Mouse (Mus musculus): ENCODE results near the gene Ghsr. TPM values are rescaled to one million over a fixed set of nuclear protein-coding genes. Genes with fewer than 3 reads are reported as not detected.

Ghsr gene
- polyA plus RNA-seq (2015; fragmentation: Nextera tagmentation; extraction: Ambion mirVana): 0.04 TPM in 1 of 2 replicates, not detected in the other

- Histone ChIP-seq H3K27me3 (replicated peaks; ENCODE audit: control insufficient read depth, insufficient read depth, low read length) (peaks cover 38% of the 10 kb centered on the region), H3K4me1 (replicated peaks; ENCODE audit: control insufficient read depth, insufficient read depth, low read length) (no peaks in the 10 kb centered on the region), H3K4me3 (ENCODE audit: low read depth, low read length) (no peak within 1 kb of the TSS), H3K4me2 (replicated peaks; ENCODE audit: low read depth) (peak within 1 kb of the TSS; percentile 24; the same call in 1 of the 2 replicates), H3K9ac (ENCODE audit: low read depth, low read length) (no peak within 1 kb of the TSS), H3K27ac (ENCODE audit: low read depth, low read length) (no peak within 1 kb of the TSS), H3K36me3 (ENCODE audit: control insufficient read depth, insufficient read depth) (no peaks in the 10 kb centered on the region), H3K9me3 (ENCODE audit: control insufficient read depth) (no peaks in the 10 kb centered on the region)
- 4% methylated on average over 19 of the region's 19 CpGs for WGBS
- no peak for TF ChIP-seq CTCF (IDR thresholded peaks at IDR 0.05; ENCODE audit: low read depth)
- no peak for ATAC-seq
Measured at GRCm38 (mm10) chr3:27371276-27371621, at the start of gene Ghsr. Gene Ghsr (plus strand): TSS chr3:27371351.

DNA sequence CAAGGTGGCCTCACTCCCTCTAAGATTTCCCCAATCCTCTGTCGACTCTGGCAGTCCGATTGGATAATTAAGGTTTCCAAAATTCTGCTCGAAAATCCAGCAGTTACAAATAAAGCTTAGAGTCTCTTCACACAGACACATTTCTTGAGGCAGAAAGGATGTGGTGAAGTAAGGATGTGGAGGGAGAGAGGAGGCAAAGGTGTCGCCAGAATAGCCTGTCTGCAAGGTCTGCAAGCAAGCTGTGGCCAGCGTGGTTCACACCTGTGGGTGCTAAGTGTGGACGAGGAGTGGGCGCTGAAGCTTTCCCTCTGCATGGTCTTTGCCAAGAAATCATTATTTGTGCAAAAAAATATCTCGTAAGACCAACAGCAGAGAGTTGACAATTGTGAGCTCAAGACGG lies 48.6 kb upstream of the Ghsr start:
- WGBS: 84% methylated on average over 9 of the region's 9 CpGs

GRCm38 (mm10) chr3:27323551-27323950 lies 47.6 kb upstream of the Ghsr start:
- no peak for TF ChIP-seq CTCF (IDR thresholded peaks at IDR 0.05; ENCODE audit: low read depth)
- H3K27ac ChIP-seq (ENCODE audit: low read depth, low read length): no peak overlapping the region
- 62% methylated on average over 5 of the region's 5 CpGs for WGBS

More for the DNA sequence above, 48.6 kb upstream of the Ghsr start:
- Histone ChIP-seq H3K9ac (ENCODE audit: low read depth, low read length) (no peak overlapping the region), H3K9me3 (ENCODE audit: control insufficient read depth) (no peaks in the 10 kb centered on the region), H3K27me3 (replicated peaks; ENCODE audit: control insufficient read depth, insufficient read depth, low read length) (no peaks in the 10 kb centered on the region), H3K27ac (ENCODE audit: low read depth, low read length) (no peak overlapping the region), H3K4me2 (replicated peaks; ENCODE audit: low read depth) (no peak overlapping the region), H3K36me3 (ENCODE audit: control insufficient read depth, insufficient read depth) (no peaks in the 10 kb centered on the region), H3K4me1 (replicated peaks; ENCODE audit: control insufficient read depth, insufficient read depth, low read length) (peaks cover 3% of the 10 kb centered on the region; the same call in 1 of the 2 replicates), H3K4me3 (ENCODE audit: low read depth, low read length) (no peak overlapping the region)
- TF ChIP-seq CTCF (IDR thresholded peaks at IDR 0.05; ENCODE audit: low read depth): no peak
- no peak for ATAC-seq

GRCm38 (mm10) chr3:27326633-27327191 lies 44.4 kb upstream of the Ghsr start:
- no peak for TF ChIP-seq CTCF (IDR thresholded peaks at IDR 0.05; ENCODE audit: low read depth)
- 58% methylated on average over 4 of the region's 4 CpGs for WGBS
- Histone ChIP-seq H3K27me3 (replicated peaks; ENCODE audit: control insufficient read depth, insufficient read depth, low read length) (no peaks in the 10 kb centered on the region), H3K9me3 (ENCODE audit: control insufficient read depth) (no peaks in the 10 kb centered on the region), H3K4me3 (ENCODE audit: low read depth, low read length) (no peak overlapping the region), H3K4me1 (replicated peaks; ENCODE audit: control insufficient read depth, insufficient read depth, low read length) (no peaks in the 10 kb centered on the region), H3K36me3 (ENCODE audit: control insufficient read depth, insufficient read depth) (no peaks in the 10 kb centered on the region), H3K27ac (ENCODE audit: low read depth, low read length) (no peak overlapping the region), H3K4me2 (replicated peaks; ENCODE audit: low read depth) (no peak overlapping the region), H3K9ac (ENCODE audit: low read depth, low read length) (no peak overlapping the region)
- ATAC-seq: no peak

More at GRCm38 (mm10) chr3:27323551-27323950, 47.6 kb upstream of the Ghsr start:
- no peak overlapping the region for H3K9ac ChIP-seq (ENCODE audit: low read depth, low read length)
- no peak overlapping the region for H3K4me3 ChIP-seq (ENCODE audit: low read depth, low read length)
- ATAC-seq: no peak
- H3K4me1 ChIP-seq (replicated peaks; ENCODE audit: control insufficient read depth, insufficient read depth, low read length): peaks cover 3% of the 10 kb centered on the region; the same call in 1 of the 2 replicates
- no peaks in the 10 kb centered on the region for H3K27me3 ChIP-seq (replicated peaks; ENCODE audit: control insufficient read depth, insufficient read depth, low read length)
- H3K9me3 ChIP-seq (ENCODE audit: control insufficient read depth): no peaks in the 10 kb centered on the region
- no peaks in the 10 kb centered on the region for H3K36me3 ChIP-seq (ENCODE audit: control insufficient read depth, insufficient read depth)
- no peak overlapping the region for H3K4me2 ChIP-seq (replicated peaks; ENCODE audit: low read depth)

DNA sequence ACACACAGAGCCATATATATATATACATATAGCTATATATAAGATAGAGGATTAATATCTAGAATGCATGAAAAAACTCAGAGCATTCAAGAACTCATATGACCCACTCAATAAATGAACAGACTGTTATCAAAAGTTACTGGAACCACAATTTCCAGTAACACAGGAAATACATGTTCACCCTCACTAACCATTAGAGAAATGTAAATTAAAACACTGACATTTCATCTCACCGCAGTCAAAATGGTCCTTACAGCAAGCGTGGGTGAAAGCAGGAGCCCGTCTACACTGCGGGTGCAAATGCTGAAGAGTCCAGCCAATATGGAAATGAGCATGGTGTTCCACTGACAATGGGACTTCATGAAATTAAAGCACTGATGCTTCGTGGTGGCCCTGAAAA lies 40.4 kb upstream of the Ghsr start:
- ATAC-seq: no peak
- TF ChIP-seq CTCF (IDR thresholded peaks at IDR 0.05; ENCODE audit: low read depth): no peak
- WGBS: 93% methylated on average over 5 of the region's 5 CpGs

GRCm38 (mm10) chr3:27338437-27338836 lies 32.7 kb upstream of the Ghsr start:
- no peaks in the 10 kb centered on the region for H3K4me1 ChIP-seq (replicated peaks; ENCODE audit: control insufficient read depth, insufficient read depth, low read length)
- H3K4me3 ChIP-seq (ENCODE audit: low read depth, low read length): no peak overlapping the region
- H3K36me3 ChIP-seq (ENCODE audit: control insufficient read depth, insufficient read depth): no peaks in the 10 kb centered on the region
- H3K4me2 ChIP-seq (replicated peaks; ENCODE audit: low read depth): no peak overlapping the region
- H3K27ac ChIP-seq (ENCODE audit: low read depth, low read length): no peak overlapping the region
- TF ChIP-seq CTCF (IDR thresholded peaks at IDR 0.05; ENCODE audit: low read depth): peak; percentile 67
- whole genome bisulfite sequencing: 22% methylated on average over 6 of the region's 6 CpGs
- no peaks in the 10 kb centered on the region for H3K27me3 ChIP-seq (replicated peaks; ENCODE audit: control insufficient read depth, insufficient read depth, low read length)
- H3K9me3 ChIP-seq (ENCODE audit: control insufficient read depth): no peaks in the 10 kb centered on the region
- H3K9ac ChIP-seq (ENCODE audit: low read depth, low read length): no peak overlapping the region
- no peak for ATAC-seq

More for the DNA sequence above, 40.4 kb upstream of the Ghsr start:
- no peaks in the 10 kb centered on the region for H3K9me3 ChIP-seq (ENCODE audit: control insufficient read depth)
- no peaks in the 10 kb centered on the region for H3K36me3 ChIP-seq (ENCODE audit: control insufficient read depth, insufficient read depth)
- H3K4me2 ChIP-seq (replicated peaks; ENCODE audit: low read depth): no peak overlapping the region
- no peaks in the 10 kb centered on the region for H3K4me1 ChIP-seq (replicated peaks; ENCODE audit: control insufficient read depth, insufficient read depth, low read length)
- H3K9ac ChIP-seq (ENCODE audit: low read depth, low read length): no peak overlapping the region
- H3K27me3 ChIP-seq (replicated peaks; ENCODE audit: control insufficient read depth, insufficient read depth, low read length): no peaks in the 10 kb centered on the region
- H3K4me3 ChIP-seq (ENCODE audit: low read depth, low read length): no peak overlapping the region
- no peak overlapping the region for H3K27ac ChIP-seq (ENCODE audit: low read depth, low read length)
